Mouse (Mus musculus): Measurements from ENCODE around the gene Spindoc. TPM values are rescaled to one million over a fixed set of nuclear protein-coding genes. Genes with fewer than 3 reads are reported as not detected.

Spindoc gene
- polyA plus RNA-seq, 1 experiment from 2014 or later: 34.6 TPM

DNA sequence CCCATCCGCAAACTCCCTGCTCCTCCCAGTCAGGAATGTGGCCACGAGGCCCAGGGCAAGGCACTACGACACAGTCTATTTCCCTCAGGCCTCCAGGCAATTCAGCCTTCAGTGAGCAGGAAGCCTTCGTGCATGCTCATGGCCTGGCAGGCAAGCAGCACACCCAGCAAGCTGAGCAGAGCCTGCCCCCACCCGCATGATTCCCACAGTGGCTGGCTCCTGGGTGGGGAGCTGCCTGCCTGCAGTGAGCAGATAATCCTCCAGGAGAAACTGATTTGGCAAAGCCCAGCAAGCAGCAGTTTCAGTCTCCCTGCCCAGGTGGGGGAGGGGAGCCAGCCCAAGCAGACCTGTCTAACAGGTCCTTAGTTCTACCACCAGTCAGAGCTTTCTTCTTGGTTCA, 72.1 kb downstream of the Spindoc start:
- H3K27ac ChIP-seq (ENCODE audit: low read depth, low read length): no peak overlapping the region
- ATAC-seq (ENCODE audit: low FRiP score) (no peak), DNase-seq (ENCODE audit: low spot score) (peak; percentile 41)
- no peaks in the 10 kb centered on the region for H3K27me3 ChIP-seq (ENCODE audit: control insufficient read depth, insufficient read depth, low read length)
- no peaks in the 10 kb centered on the region for H3K36me3 ChIP-seq (ENCODE audit: control insufficient read depth, insufficient read depth, low read length)
- H3K4me2 ChIP-seq (replicated peaks; ENCODE audit: low read depth, low read length): no peak overlapping the region
- H3K9me3 ChIP-seq (ENCODE audit: control insufficient read depth, low read length): no peaks in the 10 kb centered on the region
- WGBS: 27% methylated on average over 5 of the region's 5 CpGs
- no peak overlapping the region for H3K9ac ChIP-seq (ENCODE audit: low read depth, low read length)
- no peak overlapping the region for H3K4me3 ChIP-seq (ENCODE audit: low read depth, low read length)
- H3K4me1 ChIP-seq (replicated peaks; ENCODE audit: control insufficient read depth, insufficient read depth, low read length): peaks cover 11% of the 10 kb centered on the region

DNA sequence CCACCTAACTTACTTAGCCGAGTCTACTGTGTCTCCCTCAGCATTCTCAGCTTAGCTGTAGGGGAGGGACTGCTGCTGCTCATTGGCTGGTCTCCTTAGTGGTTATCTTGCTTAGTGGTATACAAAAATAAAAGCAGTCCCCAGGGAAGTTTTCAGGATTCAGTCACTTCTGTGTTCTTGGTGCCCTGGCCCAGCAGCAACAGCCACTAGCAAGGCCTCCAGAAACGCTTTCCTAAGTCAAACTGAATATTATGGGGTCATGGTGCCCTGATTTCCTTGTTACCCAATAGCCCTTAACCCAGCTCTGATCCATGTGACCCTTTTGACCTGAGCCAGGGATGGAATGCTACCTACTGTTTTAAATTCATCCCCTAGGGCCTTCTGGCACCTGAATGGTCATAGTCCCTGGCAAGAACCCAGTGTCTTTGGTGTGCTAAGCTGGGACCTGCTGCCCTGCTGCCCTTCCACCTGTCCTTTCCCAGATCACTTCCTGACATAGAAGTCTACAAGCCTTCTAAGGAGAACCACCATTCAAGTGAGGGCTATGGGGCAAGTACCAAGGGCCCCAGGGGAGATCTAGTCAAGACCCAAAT, 73.0 kb downstream of the Spindoc start:
- ATAC-seq (ENCODE audit: low FRiP score) (no peak), DNase-seq (ENCODE audit: low spot score) (no peak)
- Histone ChIP-seq H3K27ac (ENCODE audit: low read depth, low read length) (no peak overlapping the region; the same call in 1 of the 2 replicates), H3K9me3 (ENCODE audit: control insufficient read depth, low read length) (no peaks in the 10 kb centered on the region), H3K4me2 (replicated peaks; ENCODE audit: low read depth, low read length) (no peak overlapping the region), H3K27me3 (ENCODE audit: control insufficient read depth, insufficient read depth, low read length) (no peaks in the 10 kb centered on the region), H3K4me1 (replicated peaks; ENCODE audit: control insufficient read depth, insufficient read depth, low read length) (peaks cover 11% of the 10 kb centered on the region), H3K36me3 (ENCODE audit: control insufficient read depth, insufficient read depth, low read length) (no peaks in the 10 kb centered on the region), H3K9ac (ENCODE audit: low read depth, low read length) (no peak overlapping the region), H3K4me3 (ENCODE audit: low read depth, low read length) (no peak overlapping the region)
- WGBS: 73% methylated on average over 2 of the region's 2 CpGs

- Histone ChIP-seq H3K9me3 (ENCODE audit: control insufficient read depth, low read length) (no peaks in the 10 kb centered on the region), H3K27ac (ENCODE audit: low read depth, low read length) (no peak overlapping the region), H3K4me1 (replicated peaks; ENCODE audit: control insufficient read depth, insufficient read depth, low read length) (peaks cover 11% of the 10 kb centered on the region), H3K4me2 (replicated peaks; ENCODE audit: low read depth, low read length) (no peak overlapping the region), H3K27me3 (ENCODE audit: control insufficient read depth, insufficient read depth, low read length) (no peaks in the 10 kb centered on the region), H3K9ac (ENCODE audit: low read depth, low read length) (no peak overlapping the region), H3K36me3 (ENCODE audit: control insufficient read depth, insufficient read depth, low read length) (no peaks in the 10 kb centered on the region), H3K4me3 (ENCODE audit: low read depth, low read length) (no peak overlapping the region)
- no peak for ATAC-seq (ENCODE audit: low FRiP score)
- WGBS: 55% methylated on average over 8 of the region's 8 CpGs
- peak; percentile 18 for DNase-seq (ENCODE audit: low spot score)
Measured at GRCm38 (mm10) chr19:7307995-7308770, 74.6 kb downstream of the Spindoc start.

- Histone ChIP-seq H3K9ac (ENCODE audit: low read depth, low read length) (no peak overlapping the region), H3K27ac (ENCODE audit: low read depth, low read length) (no peak overlapping the region), H3K9me3 (ENCODE audit: control insufficient read depth, low read length) (no peaks in the 10 kb centered on the region), H3K4me3 (ENCODE audit: low read depth, low read length) (no peak overlapping the region), H3K36me3 (ENCODE audit: control insufficient read depth, insufficient read depth, low read length) (no peaks in the 10 kb centered on the region), H3K4me2 (replicated peaks; ENCODE audit: low read depth, low read length) (no peak overlapping the region), H3K27me3 (ENCODE audit: control insufficient read depth, insufficient read depth, low read length) (no peaks in the 10 kb centered on the region), H3K4me1 (replicated peaks; ENCODE audit: control insufficient read depth, insufficient read depth, low read length) (peaks cover 11% of the 10 kb centered on the region)
- ATAC-seq (ENCODE audit: low FRiP score) (no peak), DNase-seq (ENCODE audit: low spot score) (no peak)
- 65% methylated on average over 3 of the region's 3 CpGs for WGBS
Measured at GRCm38 (mm10) chr19:7306968-7307367, 75.8 kb downstream of the Spindoc start.

GRCm38 (mm10) chr19:7305380-7306310, 77.1 kb downstream of the Spindoc start:
- no peak overlapping the region for H3K4me2 ChIP-seq (replicated peaks; ENCODE audit: low read depth, low read length)
- H3K27me3 ChIP-seq (ENCODE audit: control insufficient read depth, insufficient read depth, low read length): no peaks in the 10 kb centered on the region
- WGBS: 87% methylated on average over 10 of the region's 11 CpGs
- no peaks in the 10 kb centered on the region for H3K9me3 ChIP-seq (ENCODE audit: control insufficient read depth, low read length)
- ATAC-seq (ENCODE audit: low FRiP score) (no peak), DNase-seq (ENCODE audit: low spot score) (no peak)
- H3K27ac ChIP-seq (ENCODE audit: low read depth, low read length): no peak overlapping the region
- H3K36me3 ChIP-seq (ENCODE audit: control insufficient read depth, insufficient read depth, low read length): no peaks in the 10 kb centered on the region
- H3K9ac ChIP-seq (ENCODE audit: low read depth, low read length): no peak overlapping the region
- no peak overlapping the region for H3K4me3 ChIP-seq (ENCODE audit: low read depth, low read length)
- H3K4me1 ChIP-seq (replicated peaks; ENCODE audit: control insufficient read depth, insufficient read depth, low read length): peaks cover 6% of the 10 kb centered on the region

- no peak for ATAC-seq (ENCODE audit: low FRiP score)
Measured at GRCm38 (mm10) chr19:7304801-7305200, 78.0 kb downstream of the Spindoc start.

More at GRCm38 (mm10) chr19:7304801-7305200, 78.0 kb downstream of the Spindoc start:
- Histone ChIP-seq H3K36me3 (ENCODE audit: control insufficient read depth, insufficient read depth, low read length) (no peaks in the 10 kb centered on the region), H3K4me1 (replicated peaks; ENCODE audit: control insufficient read depth, insufficient read depth, low read length) (peaks cover 5% of the 10 kb centered on the region; the same call in 1 of the 2 replicates), H3K9me3 (ENCODE audit: control insufficient read depth, low read length) (no peaks in the 10 kb centered on the region), H3K4me3 (ENCODE audit: low read depth, low read length) (no peak overlapping the region), H3K9ac (ENCODE audit: low read depth, low read length) (no peak overlapping the region), H3K27ac (ENCODE audit: low read depth, low read length) (no peak overlapping the region), H3K27me3 (ENCODE audit: control insufficient read depth, insufficient read depth, low read length) (no peaks in the 10 kb centered on the region), H3K4me2 (replicated peaks; ENCODE audit: low read depth, low read length) (no peak overlapping the region)
- 88% methylated on average over 2 of the region's 2 CpGs for WGBS
- DNase-seq (ENCODE audit: low spot score): no peak

Other genes with a start within 250 kb of the Spindoc start
- gene Otub1, start 176.7 kb downstream of the Spindoc start, polyA plus RNA-seq (2014; fragmentation: Nextera tagmentation; extraction: Ambion mirVana): 246 and 250 TPM in 2 replicates
- 762 and 780 TPM in 2 replicates for gene Cox8a, start 165.4 kb downstream of the Spindoc start, polyA plus RNA-seq (2014; fragmentation: Nextera tagmentation; extraction: Ambion mirVana)
- gene Naa40, start 141.8 kb downstream of the Spindoc start, polyA plus RNA-seq (2014; fragmentation: Nextera tagmentation; extraction: Ambion mirVana): 79.9 and 87.6 TPM in 2 replicates
- gene Rcor2, start 115.7 kb downstream of the Spindoc start, polyA plus RNA-seq (2014; fragmentation: Nextera tagmentation; extraction: Ambion mirVana): 28.1 and 31.4 TPM in 2 replicates
- gene Mark2, start 41.1 kb downstream of the Spindoc start, polyA plus RNA-seq (2014; fragmentation: Nextera tagmentation; extraction: Ambion mirVana): 47.4 and 50.7 TPM in 2 replicates
- gene 2700081O15Rik, start 34.6 kb upstream of the Spindoc start, polyA plus RNA-seq (2014; fragmentation: Nextera tagmentation; extraction: Ambion mirVana): 14.5 and 17.7 TPM in 2 replicates
- 300 and 304 TPM in 2 replicates for gene Rtn3, start 100.3 kb upstream of the Spindoc start, polyA plus RNA-seq (2014; fragmentation: Nextera tagmentation; extraction: Ambion mirVana)
- gene Atl3, start 111.0 kb upstream of the Spindoc start, polyA plus RNA-seq (2014; fragmentation: Nextera tagmentation; extraction: Ambion mirVana): 8.4 and 9.4 TPM in 2 replicates
- gene Pla2g16, start 174.5 kb upstream of the Spindoc start, polyA plus RNA-seq (2014; fragmentation: Nextera tagmentation; extraction: Ambion mirVana): 2.7 and 4.4 TPM in 2 replicates
- gene Lgals12, start 224.2 kb upstream of the Spindoc start, polyA plus RNA-seq (2014; fragmentation: Nextera tagmentation; extraction: Ambion mirVana): 0.10 and 0.26 TPM in 2 replicates
- not detected in 2 replicates for gene Hrasls5, start 229.5 kb upstream of the Spindoc start, polyA plus RNA-seq (2014; fragmentation: Nextera tagmentation; extraction: Ambion mirVana)